Mouse (Mus musculus): ENCODE measurements around the gene Gypa. TPM values are rescaled to one million over a fixed set of nuclear protein-coding genes. Genes with fewer than 3 reads are reported as not detected.

The Gypa gene
- polyA plus RNA-seq (2014; fragmentation: Illumina TruSeq; extraction: RNeasy Lipid Tissue Mini Kit (QIAGEN cat#74804); ENCODE audit: low read depth, low replicate concordance) = not detected

GRCm38 (mm10) chr8:80493523-80494345, at the start of gene Gypa:
Gene Gypa, plus strand, starts transcription at chr8:80493781.

Other genes with a start within 250 kb of the Gypa start
- gene Frem3, start 117.3 kb downstream of the Gypa start, polyA plus RNA-seq (2014; fragmentation: Illumina TruSeq; extraction: RNeasy Lipid Tissue Mini Kit (QIAGEN cat#74804); ENCODE audit: low read depth, low replicate concordance) = not detected
- gene Smarca5, start 245.7 kb downstream of the Gypa start, polyA plus RNA-seq (2014; fragmentation: Illumina TruSeq; extraction: RNeasy Lipid Tissue Mini Kit (QIAGEN cat#74804); ENCODE audit: low read depth, low replicate concordance) = 94.2 TPM

All from kidney, adult 10 weeks (tissue).